Mouse (Mus musculus) embryonic facial prominence, embryonic 11.5 days (tissue): ENCODE results near the gene Nucb2. TPM values are rescaled to one million over a fixed set of nuclear protein-coding genes. Genes with fewer than 3 reads are reported as not detected.

Experiments
- ATAC-seq: fragments of 200-750 bp; cut with Nextera tagmentation; replicated peaks from 2 replicates; pipeline ENCODE4 v1.8.0; 2017; ENCODE audit warnings: low read depth; ENCODE audit not compliant: insufficient number of reproducible peaks, low FRiP score, low TSS enrichment
- DNase-seq: peaks from one replicate; pipeline ENCODE4 v3.0.0-alpha.2; 2015; ENCODE audit warnings: low spot score
- H3K27ac ChIP-seq: fragments of 300-500 bp; sonication (generic); replicated peaks from 2 replicates; pipeline ENCODE4 v1.5.1; 2014; ENCODE audit warnings: mild to moderate bottlenecking, low read depth, low read length, control low read depth
- H3K27me3 ChIP-seq: fragments of 300-500 bp; sonication (generic); 2 replicates; pipeline ENCODE4 v1.6.1; 2014; ENCODE audit warnings: mild to moderate bottlenecking, low read length, moderate library complexity, mixed read lengths; ENCODE audit not compliant: control insufficient read depth, insufficient read depth
- H3K36me3 ChIP-seq: fragments of 300-500 bp; sonication (generic); replicated peaks from 2 replicates; pipeline ENCODE4 v1.6.1; 2014; ENCODE audit warnings: low read depth, mild to moderate bottlenecking, low read length, moderate library complexity, mixed read lengths; ENCODE audit not compliant: control insufficient read depth, insufficient read depth
- H3K4me1 ChIP-seq: fragments of 300-500 bp; sonication (generic); 2 replicates; pipeline ENCODE4 v1.6.1; 2014; ENCODE audit warnings: low read length, mixed read lengths; ENCODE audit not compliant: control insufficient read depth, insufficient read depth
- H3K4me2 ChIP-seq: fragments of 300-500 bp; sonication (generic); 2 replicates; pipeline ENCODE4 v1.6.1; 2014; ENCODE audit warnings: low read depth, mild to moderate bottlenecking, control low read depth, low read length, moderate library complexity
- H3K4me3 ChIP-seq: fragments of 300-500 bp; sonication (generic); 2 replicates; pipeline ENCODE4 v1.5.1; 2014; ENCODE audit warnings: low read depth, low read length, control low read depth
- H3K9ac ChIP-seq: fragments of 300-500 bp; sonication (generic); replicated peaks from 2 replicates; pipeline ENCODE4 v1.6.1; 2014; ENCODE audit warnings: mild to moderate bottlenecking, control low read depth, low read length
- H3K9me3 ChIP-seq: fragments of 300-500 bp; sonication (generic); replicated peaks from 2 replicates; pipeline ENCODE4 v1.6.1; 2016; ENCODE audit warnings: mild to moderate bottlenecking, low read length, inconsistent platforms, mixed read lengths; ENCODE audit not compliant: control insufficient read depth
- WGBS: fragments of 180-500 bp; shearing (Covaris S2); extraction: QIAGEN DNeasy Blood & Tissue Kit; methylation state at CpG from one replicate; pipeline ENCODE4 v1.1.7; 2014; 5-methylcytosine and 5-hydroxymethylcytosine counted together
- polyA plus RNA-seq: library from polyadenylated mRNA; unstranded; fragments of >200 nt; fragmentation: Nextera tagmentation; extraction: Ambion mirVana; gene quantifications from 2 replicates; pipeline ENCODE4 v1.2.1, GENCODE M21; 2014

Gene Nucb2
- polyA plus RNA-seq, 1 experiment from 2014 or later: 18.4 TPM

DNA sequence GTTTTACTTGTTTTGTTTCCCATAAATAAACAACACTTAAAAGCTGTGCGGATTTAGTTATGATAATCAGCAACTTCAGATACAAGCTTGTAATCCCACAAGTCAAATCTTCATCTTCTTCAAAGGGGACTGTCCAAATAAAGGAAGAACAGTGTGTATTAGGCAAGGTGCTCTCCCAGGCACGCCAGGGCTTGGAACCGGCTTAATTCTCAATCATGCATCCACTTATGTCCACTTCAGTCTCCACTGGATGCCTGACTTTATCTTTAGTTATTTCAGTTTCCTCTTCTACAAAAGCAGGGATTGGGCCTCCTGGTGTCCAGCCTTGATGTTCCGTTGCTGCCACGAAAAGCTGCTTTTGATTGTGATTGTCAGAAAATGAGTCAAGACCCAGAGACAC is 20.4 kb upstream of the Nucb2 start:
- DNase-seq: no peak
- no peak overlapping the region; the same call in 1 of the 2 replicates for H3K9ac ChIP-seq
- H3K27ac ChIP-seq: no peak overlapping the region
- WGBS: 82% methylated on average over 5 of the region's 5 CpGs
- no peaks in the 10 kb centered on the region for H3K27me3 ChIP-seq
- no peak overlapping the region for H3K4me2 ChIP-seq
- no peak for ATAC-seq
- H3K4me1 ChIP-seq: no peaks in the 10 kb centered on the region
- H3K9me3 ChIP-seq: no peaks in the 10 kb centered on the region
- H3K36me3 ChIP-seq: no peaks in the 10 kb centered on the region
- H3K4me3 ChIP-seq: no peak overlapping the region

DNA sequence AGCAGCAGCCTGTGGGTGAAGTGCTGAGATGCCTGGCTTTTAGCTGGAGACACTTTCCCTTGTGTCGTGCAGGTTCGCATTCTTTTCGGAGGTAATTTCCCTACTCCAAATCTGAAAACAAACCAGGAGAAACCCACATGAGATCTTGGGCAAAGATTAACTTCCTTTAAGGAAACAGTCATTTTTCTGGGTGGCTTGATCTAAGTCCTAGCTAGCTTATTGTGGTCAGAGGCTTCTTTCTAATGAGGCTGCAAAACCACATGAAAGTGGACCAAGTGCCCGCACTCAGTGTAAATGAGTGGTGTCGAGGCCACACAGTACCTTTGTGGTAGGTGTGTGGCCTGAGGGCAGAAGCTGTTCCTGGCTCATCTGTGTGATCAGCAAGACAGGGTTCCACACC is 20.0 kb upstream of the Nucb2 start:
- Histone ChIP-seq H3K4me1 (no peaks in the 10 kb centered on the region), H3K27me3 (no peaks in the 10 kb centered on the region), H3K36me3 (no peaks in the 10 kb centered on the region), H3K9me3 (no peaks in the 10 kb centered on the region), H3K4me2 (no peak overlapping the region), H3K4me3 (no peak overlapping the region), H3K27ac (no peak overlapping the region), H3K9ac (no peak overlapping the region; the same call in 1 of the 2 replicates)
- ATAC-seq: no peak
- DNase-seq: no peak
- 69% methylated on average over 5 of the region's 5 CpGs for WGBS

DNA sequence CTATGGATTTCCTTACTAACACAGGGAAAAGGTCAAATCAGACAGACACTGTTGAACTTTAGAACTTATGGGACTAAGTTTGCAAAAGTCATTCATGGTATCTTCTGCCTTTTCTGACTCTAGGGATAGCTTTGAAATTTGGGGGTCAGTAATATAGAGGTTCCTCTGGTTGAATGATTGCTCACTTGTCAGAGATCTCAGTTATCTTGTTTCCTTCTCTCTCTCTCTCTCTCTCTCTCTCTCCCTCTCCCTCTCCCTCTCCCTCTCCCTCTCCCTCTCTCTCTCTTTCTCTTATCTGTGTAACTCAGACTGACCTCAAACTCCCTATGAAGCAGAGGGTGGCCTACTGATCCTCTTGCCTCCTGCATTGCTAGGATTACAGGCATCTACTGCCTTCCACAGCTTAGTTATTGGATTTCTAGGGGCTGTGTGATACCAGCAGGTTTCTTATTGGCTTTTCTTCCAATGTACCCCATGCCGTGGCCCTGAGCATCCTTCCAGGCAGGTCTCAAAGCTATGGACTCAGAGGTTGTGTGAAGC is 19.0 kb upstream of the Nucb2 start:
- Histone ChIP-seq H3K36me3 (no peaks in the 10 kb centered on the region), H3K9ac (no peak overlapping the region), H3K27ac (no peak overlapping the region), H3K4me3 (no peak overlapping the region), H3K4me2 (no peak overlapping the region), H3K27me3 (no peaks in the 10 kb centered on the region), H3K9me3 (no peaks in the 10 kb centered on the region), H3K4me1 (no peaks in the 10 kb centered on the region)
- WGBS: 90% methylated on average over 1 of the region's 1 CpGs
- DNase-seq (no peak), ATAC-seq (no peak)

DNA sequence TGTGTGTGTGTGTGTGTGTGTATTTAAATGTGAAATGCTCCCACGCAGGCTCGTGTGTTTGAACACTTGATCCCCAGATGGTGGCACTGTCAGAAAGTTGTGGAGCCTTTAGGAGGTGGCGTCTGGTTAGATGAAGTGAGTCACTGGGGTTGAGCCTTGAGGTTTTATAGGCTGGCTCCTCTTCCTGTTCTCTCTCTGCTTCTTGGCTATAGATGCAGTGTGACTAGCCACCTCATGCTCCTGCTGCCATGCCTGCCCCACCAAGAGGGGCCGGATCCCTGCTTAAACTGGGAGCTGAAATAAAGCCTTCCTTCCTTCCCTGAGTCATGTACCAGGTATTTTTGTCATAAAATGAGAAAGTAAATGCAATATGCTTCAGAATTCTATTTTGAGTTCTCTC is 13.1 kb upstream of the Nucb2 start:
- no peaks in the 10 kb centered on the region for H3K4me1 ChIP-seq
- DNase-seq (no peak), ATAC-seq (no peak)
- no peaks in the 10 kb centered on the region for H3K27me3 ChIP-seq
- H3K27ac ChIP-seq: no peak overlapping the region
- no peaks in the 10 kb centered on the region for H3K9me3 ChIP-seq
- no peak overlapping the region for H3K4me3 ChIP-seq
- no peak overlapping the region for H3K9ac ChIP-seq
- no peak overlapping the region for H3K4me2 ChIP-seq
- 84% methylated on average over 4 of the region's 4 CpGs for WGBS
- H3K36me3 ChIP-seq: no peaks in the 10 kb centered on the region

DNA sequence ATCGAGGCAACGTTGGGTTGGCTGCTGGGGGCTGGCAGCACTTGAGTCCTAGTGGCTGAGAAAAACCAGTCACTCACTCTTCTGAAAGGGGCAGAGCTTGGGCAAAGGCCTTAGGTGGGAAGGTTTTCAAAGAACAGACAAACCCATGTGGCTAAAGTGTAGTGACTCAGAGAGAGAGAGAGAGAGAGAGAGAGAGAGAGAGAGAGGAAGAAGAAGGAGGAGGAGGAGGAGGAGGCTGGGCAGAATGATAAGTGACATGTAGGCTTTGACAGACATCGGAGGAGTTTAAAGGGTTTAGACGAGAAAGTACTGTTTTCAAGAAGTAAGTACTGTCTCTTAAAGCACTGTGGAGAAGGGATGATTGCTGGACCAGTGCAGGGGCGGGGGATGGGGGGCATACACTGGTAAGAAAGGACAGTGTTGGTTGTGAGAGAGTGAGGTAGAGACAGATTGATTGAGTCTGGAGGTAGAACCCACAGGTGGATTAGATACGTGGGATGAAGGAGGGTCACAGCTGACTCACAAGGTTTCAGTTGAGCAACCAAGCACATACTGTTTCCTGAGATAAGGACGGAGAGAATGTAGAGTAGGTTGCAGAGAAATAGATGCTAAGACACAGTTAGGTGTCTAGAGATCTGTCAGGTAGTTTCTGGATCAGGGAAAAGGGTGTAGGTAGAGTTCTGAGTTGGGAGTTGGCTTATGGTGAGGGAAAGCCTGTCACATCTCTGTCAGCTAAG is 10.7 kb upstream of the Nucb2 start:
- DNase-seq (no peak), ATAC-seq (no peak)
- H3K4me3 ChIP-seq: no peak overlapping the region
- H3K36me3 ChIP-seq: no peaks in the 10 kb centered on the region
- no peaks in the 10 kb centered on the region for H3K27me3 ChIP-seq
- H3K27ac ChIP-seq: no peak overlapping the region
- H3K9ac ChIP-seq: no peak overlapping the region
- H3K4me2 ChIP-seq: no peak overlapping the region
- H3K9me3 ChIP-seq: no peaks in the 10 kb centered on the region
- 84% methylated on average over 7 of the region's 7 CpGs for WGBS
- H3K4me1 ChIP-seq: no peaks in the 10 kb centered on the region

DNA sequence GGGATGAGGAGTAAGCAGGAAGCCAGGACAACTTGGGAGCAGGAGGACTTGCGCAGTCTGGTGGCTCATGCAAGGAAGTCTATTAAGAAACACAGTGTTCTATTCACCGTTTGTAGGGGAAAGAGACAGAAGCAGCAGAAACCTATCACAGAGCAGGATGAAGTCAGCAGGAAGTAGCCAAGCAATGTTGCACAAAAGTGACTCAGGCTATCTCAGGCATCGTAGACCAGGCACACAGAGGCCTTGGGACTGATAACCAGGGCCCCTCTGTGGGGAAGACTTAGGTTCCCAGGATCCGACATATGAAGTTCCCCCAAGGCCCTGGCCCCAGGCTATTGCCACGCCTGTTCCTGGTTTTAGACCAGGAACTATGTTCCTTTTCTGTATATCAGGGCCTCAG is 9.6 kb upstream of the Nucb2 start:
- no peaks in the 10 kb centered on the region for H3K4me1 ChIP-seq
- ATAC-seq: no peak
- no peak for DNase-seq

DNA sequence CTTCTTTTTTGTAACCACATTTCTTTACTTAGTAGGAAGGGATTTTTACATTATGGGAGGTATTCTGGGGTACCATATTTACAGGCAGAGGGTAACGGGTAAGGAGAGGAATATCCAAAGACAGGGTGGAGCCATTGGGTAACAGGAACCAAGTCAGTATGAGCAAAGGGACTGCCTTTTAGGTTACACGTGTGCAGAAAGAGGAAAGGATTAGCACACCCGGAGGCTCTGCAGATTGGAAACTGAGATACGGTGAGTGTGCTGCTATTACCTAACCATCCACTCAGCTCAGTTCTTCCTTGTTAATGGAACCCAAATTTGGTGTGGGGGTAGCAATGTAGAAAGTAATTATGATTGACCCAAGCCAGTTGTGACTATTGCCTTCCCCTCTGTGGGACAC is 7.4 kb upstream of the Nucb2 start:
- H3K27ac ChIP-seq: no peak overlapping the region
- H3K36me3 ChIP-seq: no peaks in the 10 kb centered on the region
- no peak overlapping the region for H3K4me3 ChIP-seq
- H3K27me3 ChIP-seq: no peaks in the 10 kb centered on the region
- no peaks in the 10 kb centered on the region for H3K9me3 ChIP-seq
- H3K4me1 ChIP-seq: no peaks in the 10 kb centered on the region
- DNase-seq (no peak), ATAC-seq (no peak)
- no peak overlapping the region for H3K4me2 ChIP-seq
- no peak overlapping the region for H3K9ac ChIP-seq
- WGBS: 85% methylated on average over 4 of the region's 4 CpGs

More for the DNA sequence above, 9.6 kb upstream of the Nucb2 start:
- Histone ChIP-seq H3K27ac (no peak overlapping the region), H3K4me3 (no peak overlapping the region), H3K9me3 (no peaks in the 10 kb centered on the region), H3K4me2 (no peak overlapping the region), H3K9ac (no peak overlapping the region), H3K27me3 (no peaks in the 10 kb centered on the region), H3K36me3 (no peaks in the 10 kb centered on the region)
- WGBS: 70% methylated on average over 5 of the region's 5 CpGs

DNA sequence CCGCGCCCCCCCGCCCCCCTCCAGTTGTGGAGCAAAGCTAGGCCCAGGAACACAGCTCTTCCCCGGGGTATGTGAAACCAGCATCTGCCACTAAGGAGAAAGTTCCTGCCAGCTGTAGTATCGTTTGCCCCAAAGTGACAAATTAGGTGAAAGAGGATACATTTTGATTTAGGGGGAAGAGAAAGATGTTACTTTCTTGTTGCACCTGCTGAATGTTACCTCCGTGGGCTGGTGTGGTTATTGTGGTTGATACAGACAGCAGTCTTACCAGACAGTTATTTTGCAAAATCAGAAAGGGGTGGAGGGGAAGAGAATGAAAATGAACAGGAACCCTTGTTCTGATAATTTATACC is 625 bp downstream of the Nucb2 start:
- no peaks in the 10 kb centered on the region for H3K4me1 ChIP-seq
- H3K9me3 ChIP-seq: no peaks in the 10 kb centered on the region
- H3K27ac ChIP-seq: no peak overlapping the region
- ATAC-seq (no peak), DNase-seq (no peak)
- no peaks in the 10 kb centered on the region for H3K27me3 ChIP-seq
- WGBS: 6% methylated on average over 6 of the region's 6 CpGs
- peak overlapping the region; percentile 82 for H3K4me2 ChIP-seq
- no peaks in the 10 kb centered on the region for H3K36me3 ChIP-seq
- H3K9ac ChIP-seq: peak overlapping the region; percentile 74
- H3K4me3 ChIP-seq: peak overlapping the region; percentile 68
